Mouse (Mus musculus): Measurements from ENCODE around the gene Ccdc148.

DNA sequence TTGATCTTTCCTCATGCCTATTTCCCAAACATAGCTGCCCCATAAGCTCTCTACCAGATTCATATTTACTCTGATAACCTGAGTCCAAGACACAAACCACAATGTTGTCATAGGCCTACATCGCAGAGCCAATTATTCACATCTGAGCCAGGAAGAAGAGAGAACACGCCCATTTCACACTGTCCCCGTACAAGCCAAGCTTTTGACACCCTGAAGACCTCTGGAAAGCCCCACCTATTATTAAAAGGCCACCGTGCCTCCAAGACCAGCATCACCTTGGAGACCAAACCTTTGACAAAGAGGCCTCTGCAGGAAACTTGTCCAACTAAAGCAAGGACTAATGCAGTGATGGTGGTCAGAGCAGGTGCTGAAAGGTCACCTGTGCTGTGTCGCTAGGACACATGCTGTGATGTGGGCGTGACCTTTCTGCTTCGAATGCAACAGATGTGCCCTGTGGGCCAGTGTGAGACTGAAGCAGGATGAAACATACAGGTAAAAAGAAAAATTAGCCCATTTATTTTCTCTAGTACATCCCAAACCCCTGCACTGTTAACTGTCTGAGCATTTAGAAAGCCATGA is 106.9 kb downstream of the Ccdc148 start:
- TF ChIP-seq CTCF (IDR thresholded peaks at IDR 0.05; ENCODE audit: low read depth) = no peak
- TF ChIP-seq EP300 (IDR thresholded peaks at IDR 0.05; ENCODE audit: low read depth) = no peak

All from liver, postnatal 0 days (tissue).